Mouse (Mus musculus) urinary bladder, postnatal 36 days (tissue): ENCODE data around the gene Col6a5.
A peak's percentile ranks its signal among the peaks of the same experiment; 100 is the strongest.

Experiments used
- DNase-seq, 2 experiments: peaks; one replicate each; pipeline ENCODE4 v3.0.0; 2022; ENCODE audit warnings: low spot score in 2 of 2, mixed read lengths in 1 of 2

Gene Col6a5

GRCm38 (mm10) chr9:105827076-105827647, 133.3 kb downstream of the Col6a5 start:
- peak in 1 of 2 experiments; percentile 24 for DNase-seq

GRCm38 (mm10) chr9:105820711-105821110, 139.7 kb downstream of the Col6a5 start:
- no peak for DNase-seq

- no peak for DNase-seq
Measured at GRCm38 (mm10) chr9:105819155-105819709, 141.2 kb downstream of the Col6a5 start.

- peak in 1 of 2 experiments; percentile 42 for DNase-seq
Measured at GRCm38 (mm10) chr9:105814436-105814835, 146.0 kb downstream of the Col6a5 start.

GRCm38 (mm10) chr9:105811458-105811857, 149.0 kb downstream of the Col6a5 start:
- DNase-seq: no peak

DNA sequence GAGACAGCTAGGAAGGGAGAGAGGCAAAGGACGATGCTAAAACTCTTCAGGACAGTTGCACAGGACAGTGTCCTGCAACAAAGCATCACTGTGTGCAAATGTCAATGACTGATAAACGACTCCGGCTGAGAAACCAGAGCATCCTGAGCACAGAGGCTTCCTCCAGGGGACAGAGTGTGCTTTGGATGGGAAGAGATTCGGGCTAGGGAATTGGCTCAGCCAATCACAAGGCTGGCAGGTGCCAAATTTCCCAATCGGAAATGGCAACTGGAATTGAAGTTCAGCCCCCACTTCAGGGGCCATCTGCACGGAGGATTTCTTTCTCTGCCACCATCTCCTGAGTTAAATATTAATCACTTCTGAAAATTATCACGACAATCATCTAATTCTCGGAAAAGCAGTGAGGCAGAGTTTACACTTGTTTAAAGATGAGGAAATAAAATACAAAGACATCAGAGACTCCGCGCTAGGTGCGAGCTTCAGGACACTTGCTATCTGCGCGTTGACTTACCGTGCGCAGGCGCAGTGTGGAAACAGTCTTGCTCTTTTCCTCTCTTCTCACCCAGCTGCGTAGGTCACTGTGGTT, 151.4 kb downstream of the Col6a5 start:
- no peak for DNase-seq
